Mouse (Mus musculus) embryonic facial prominence, embryonic 13.5 days (tissue): ENCODE results near the gene Sp140. TPM values are rescaled to one million over a fixed set of nuclear protein-coding genes. Genes with fewer than 3 reads are reported as not detected.
"Not testable (repeated sequence)": the region's sequence is repeated elsewhere in the genome, so short reads cannot be mapped to it uniquely, and the experiment has no call there.

Experiments used
- ATAC-seq: fragments of 200-750 bp; cut with Nextera tagmentation; 2 replicates; pipeline ENCODE4 v1.8.0; 2017; ENCODE audit warnings: low read depth; ENCODE audit not compliant: insufficient number of reproducible peaks, insufficient read depth, low FRiP score, low TSS enrichment
- H3K27ac ChIP-seq: fragments of 300-500 bp; sonication (generic); 2 replicates; pipeline ENCODE4 v1.5.1; 2015; ENCODE audit warnings: moderate library complexity, mild to moderate bottlenecking, inconsistent platforms
- H3K27me3 ChIP-seq: fragments of 300-500 bp; sonication (generic); 2 replicates; pipeline ENCODE4 v1.6.1; 2015; ENCODE audit warnings: mild to moderate bottlenecking, inconsistent platforms
- H3K36me3 ChIP-seq: fragments of 300-500 bp; sonication (generic); 2 replicates; pipeline ENCODE4 v1.6.1; 2015; ENCODE audit warnings: mild to moderate bottlenecking, inconsistent platforms
- H3K4me1 ChIP-seq: fragments of 300-500 bp; sonication (generic); 2 replicates; pipeline ENCODE4 v1.6.1; 2015; ENCODE audit warnings: inconsistent platforms
- H3K4me2 ChIP-seq: fragments of 300-500 bp; sonication (generic); 2 replicates; pipeline ENCODE4 v1.6.1; 2015; ENCODE audit warnings: moderate library complexity, mild to moderate bottlenecking, inconsistent platforms
- H3K4me3 ChIP-seq: fragments of 300-500 bp; sonication (generic); 2 replicates; pipeline ENCODE4 v1.5.1; 2015; ENCODE audit warnings: mild to moderate bottlenecking, inconsistent platforms
- H3K9ac ChIP-seq: fragments of 300-500 bp; sonication (generic); 2 replicates; pipeline ENCODE4 v1.6.1; 2015; ENCODE audit warnings: mild to moderate bottlenecking, inconsistent platforms
- H3K9me3 ChIP-seq: fragments of 300-500 bp; sonication (generic); 2 replicates; pipeline ENCODE4 v1.6.1; 2016; ENCODE audit warnings: inconsistent platforms
- WGBS: fragments of 180-500 bp; shearing (Covaris S2); methylation state at CpG from one replicate; pipeline ENCODE4 v1.1.7; 2015; ENCODE audit warnings: mixed read lengths; 5-methylcytosine and 5-hydroxymethylcytosine counted together
- polyA plus RNA-seq: library from polyadenylated mRNA; unstranded; fragments of >200 nt; fragmentation: Nextera tagmentation; extraction: Ambion mirVana; gene quantifications from 2 replicates; pipeline ENCODE4 v1.2.1, GENCODE M21; 2015

The Sp140 gene
- polyA plus RNA-seq, result 1.2 and 1.3 TPM in 2 replicates

DNA sequence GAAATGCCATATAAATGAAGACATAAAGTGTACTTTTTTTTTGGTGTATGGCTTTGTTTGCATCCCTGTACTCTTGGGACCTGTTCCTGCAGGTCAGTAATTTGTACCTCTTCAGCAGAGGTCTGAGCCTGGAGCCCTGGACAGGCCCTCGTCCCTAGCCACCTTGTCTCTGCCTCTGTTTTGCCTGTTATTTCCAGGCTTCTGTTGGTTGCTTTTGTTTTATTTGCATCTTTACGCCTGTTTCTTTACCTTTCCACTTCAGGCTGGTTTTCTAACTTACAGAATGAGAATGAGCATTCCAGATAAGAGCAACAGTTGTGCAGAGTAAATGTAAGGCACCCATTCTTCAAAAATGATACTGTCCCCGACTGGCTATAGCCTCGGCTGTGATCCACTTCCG lies at the start of gene Sp140:
Gene Sp140, plus strand, starts transcription at position 301 of the 400 bp plus-strand sequence.
- not testable (repeated sequence) for H3K27me3 ChIP-seq, H3K4me2 ChIP-seq, H3K4me3 ChIP-seq, H3K36me3 ChIP-seq, H3K27ac ChIP-seq, H3K9me3 ChIP-seq, H3K9ac ChIP-seq, ATAC-seq, H3K4me1 ChIP-seq
- WGBS, result 60% methylated on average over 1 of the region's 5 CpGs

- not testable (repeated sequence) for H3K4me2 ChIP-seq, H3K4me3 ChIP-seq, H3K27me3 ChIP-seq, H3K4me1 ChIP-seq, ATAC-seq, H3K9ac ChIP-seq, H3K36me3 ChIP-seq, H3K27ac ChIP-seq, H3K9me3 ChIP-seq
- 78% methylated on average over 4 of the region's 4 CpGs for WGBS
Measured at GRCm38 (mm10) chr1:85555261-85555660, 44.9 kb upstream of the Sp140 start.

- H3K9ac ChIP-seq, H3K36me3 ChIP-seq, H3K4me3 ChIP-seq, H3K9me3 ChIP-seq, H3K27me3 ChIP-seq, H3K27ac ChIP-seq, H3K4me1 ChIP-seq, ATAC-seq, H3K4me2 ChIP-seq: not testable (repeated sequence)
- 69% methylated on average over 4 of the region's 4 CpGs for WGBS
Measured at GRCm38 (mm10) chr1:85573554-85573953, 26.6 kb upstream of the Sp140 start.

- not testable (repeated sequence) for H3K27ac ChIP-seq, H3K27me3 ChIP-seq, H3K4me1 ChIP-seq, H3K4me2 ChIP-seq, H3K36me3 ChIP-seq, ATAC-seq, H3K9me3 ChIP-seq, H3K4me3 ChIP-seq, H3K9ac ChIP-seq
- 74% methylated on average over 2 of the region's 3 CpGs for WGBS
Measured at GRCm38 (mm10) chr1:85575376-85575775, 24.8 kb upstream of the Sp140 start, which contains the start of gene G530012D18Rik. Gene G530012D18Rik, plus strand, starts transcription at chr1:85575676.

- H3K4me3 ChIP-seq, H3K9ac ChIP-seq, H3K4me2 ChIP-seq, H3K9me3 ChIP-seq, H3K27ac ChIP-seq, ATAC-seq, H3K36me3 ChIP-seq, H3K27me3 ChIP-seq, H3K4me1 ChIP-seq: not testable (repeated sequence)
- 68% methylated on average over 3 of the region's 3 CpGs for WGBS
Measured at GRCm38 (mm10) chr1:85578372-85579010, 21.7 kb upstream of the Sp140 start.

GRCm38 (mm10) chr1:85579199-85580147 lies 20.7 kb upstream of the Sp140 start:
- not testable (repeated sequence) for H3K4me1 ChIP-seq, H3K36me3 ChIP-seq, H3K27me3 ChIP-seq, H3K4me2 ChIP-seq, H3K27ac ChIP-seq, H3K9me3 ChIP-seq, H3K4me3 ChIP-seq, H3K9ac ChIP-seq
- ATAC-seq, result peak; percentile 43; the same call in 1 of the 2 replicates
- WGBS, result 59% methylated on average over 6 of the region's 7 CpGs

- not testable (repeated sequence) for H3K9ac ChIP-seq, H3K9me3 ChIP-seq, H3K4me2 ChIP-seq, H3K4me3 ChIP-seq, H3K27me3 ChIP-seq, H3K27ac ChIP-seq, H3K4me1 ChIP-seq, H3K36me3 ChIP-seq
- 60% methylated on average over 3 of the region's 4 CpGs for WGBS
- ATAC-seq, result peak; percentile 75; the same call in 1 of the 2 replicates
Measured at GRCm38 (mm10) chr1:85580148-85580534, 20.0 kb upstream of the Sp140 start.

DNA sequence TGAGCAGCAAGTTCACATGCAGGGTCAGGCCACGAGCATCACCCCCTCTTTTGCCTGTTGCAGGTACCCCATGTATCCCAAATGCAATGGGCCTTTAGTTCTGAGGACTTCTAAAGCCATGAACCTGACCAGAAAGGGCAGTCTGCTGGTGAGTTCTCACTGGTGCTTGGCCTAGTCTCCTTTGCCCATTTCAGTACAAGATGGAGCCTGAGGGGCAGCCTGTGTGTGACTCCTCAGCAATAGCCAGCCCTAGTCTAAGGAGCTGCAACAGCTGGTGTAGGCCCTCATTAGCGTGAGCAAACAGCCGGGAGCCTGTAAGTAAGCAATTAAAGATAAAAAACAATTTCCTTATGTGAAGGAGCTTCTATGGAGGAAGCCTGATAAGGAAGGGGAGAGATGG lies 19.6 kb upstream of the Sp140 start:
- not testable (repeated sequence) for H3K9me3 ChIP-seq, H3K9ac ChIP-seq, ATAC-seq, H3K4me1 ChIP-seq, H3K36me3 ChIP-seq, H3K4me3 ChIP-seq, H3K27me3 ChIP-seq, H3K27ac ChIP-seq, H3K4me2 ChIP-seq
- WGBS, result 70% methylated on average over 3 of the region's 3 CpGs

- H3K27me3 ChIP-seq, H3K4me3 ChIP-seq, H3K4me1 ChIP-seq, H3K9me3 ChIP-seq, H3K36me3 ChIP-seq, ATAC-seq, H3K27ac ChIP-seq, H3K9ac ChIP-seq, H3K4me2 ChIP-seq: not testable (repeated sequence)
- WGBS, result 30% methylated on average over 5 of the region's 5 CpGs
Measured at GRCm38 (mm10) chr1:85581518-85581917, 18.7 kb upstream of the Sp140 start.

- not testable (repeated sequence) for H3K27me3 ChIP-seq, H3K4me2 ChIP-seq, H3K9me3 ChIP-seq, H3K9ac ChIP-seq, ATAC-seq, H3K4me3 ChIP-seq, H3K36me3 ChIP-seq, H3K4me1 ChIP-seq, H3K27ac ChIP-seq
- 81% methylated on average over 1 of the region's 2 CpGs for WGBS
Measured at GRCm38 (mm10) chr1:85588697-85589096, 11.5 kb upstream of the Sp140 start.

DNA sequence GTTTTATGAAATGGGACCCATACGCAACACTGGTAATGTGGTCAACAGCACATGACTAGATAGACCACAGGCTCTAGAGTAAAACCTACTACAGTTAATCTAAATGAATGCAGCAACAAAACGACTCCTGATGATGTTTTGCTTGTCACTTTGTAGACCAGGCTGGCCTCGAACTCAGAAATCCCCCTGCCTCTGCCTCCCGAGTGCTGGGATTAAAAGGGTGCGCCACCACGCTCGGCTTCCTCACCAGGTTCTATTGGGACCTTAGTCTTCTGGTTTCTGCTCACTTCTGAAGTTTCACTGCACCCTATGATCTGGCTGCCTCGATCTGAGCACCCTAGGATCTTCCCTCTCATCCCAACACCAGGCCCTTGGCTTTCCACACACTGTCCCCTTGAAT lies 7.7 kb upstream of the Sp140 start:
- H3K4me1 ChIP-seq, H3K27ac ChIP-seq, H3K9me3 ChIP-seq, H3K27me3 ChIP-seq, H3K4me3 ChIP-seq, H3K9ac ChIP-seq, H3K36me3 ChIP-seq, ATAC-seq, H3K4me2 ChIP-seq: not testable (repeated sequence)
- WGBS, result 87% methylated on average over 8 of the region's 8 CpGs
